Mouse (Mus musculus) cortical plate, adult 2 months (tissue): ENCODE results near the gene Me3. TPM values are rescaled to one million over a fixed set of nuclear protein-coding genes. Genes with fewer than 3 reads are reported as not detected.

Source experiments
- H3K27ac ChIP-seq: fragments of 200-500 bp; 2 replicates; pipeline ENCODE4 v1.5.1; 2012; ENCODE audit warnings: low read length, control low read depth, inconsistent platforms; ENCODE audit not compliant: insufficient read depth
- H3K4me1 ChIP-seq: fragments of 200-500 bp; 2 replicates; pipeline ENCODE4 v1.6.1; 2011; ENCODE audit warnings: low read length; ENCODE audit not compliant: control insufficient read depth, insufficient read depth
- H3K4me3 ChIP-seq: fragments of 200-500 bp; 2 replicates; pipeline ENCODE4 v1.5.1; 2011; ENCODE audit warnings: mild to moderate bottlenecking, low read length, control low read depth; ENCODE audit not compliant: insufficient read depth
- CTCF ChIP-seq: fragments of 200-500 bp; IDR thresholded peaks from 2 replicates; pipeline ENCODE4 v1.5.1; 2011; ENCODE audit warnings: mild to moderate bottlenecking, control low read depth, low read length; ENCODE audit not compliant: insufficient read depth; ENCODE audit errors: extremely low read depth
- POLR2A ChIP-seq: fragments of 200-500 bp; IDR thresholded peaks from 2 replicates; pipeline ENCODE4 v1.6.1; 2011; ENCODE audit warnings: mild to moderate bottlenecking, low read length, control low read depth; ENCODE audit not compliant: insufficient read depth; ENCODE audit errors: extremely low read depth
- polyA plus RNA-seq: library from polyadenylated mRNA; depleted of rRNA; stranded (reverse); fragments of >200 nt; gene quantifications from 2 replicates; pipeline ENCODE4 v1.2.3, GENCODE M21; 2012; rRNA removed

Gene Me3
- polyA plus RNA-seq, 1 experiment = 77.0 TPM

- H3K27ac ChIP-seq = no peak overlapping the region
- TF ChIP-seq POLR2A = no peak
- TF ChIP-seq CTCF = no peak
Observed at GRCm38 (mm10) chr7:89855196-89855595, 223.0 kb downstream of the Me3 start.

GRCm38 (mm10) chr7:89856440-89857217, 224.4 kb downstream of the Me3 start:
- Histone ChIP-seq H3K4me3 (no peak overlapping the region), H3K27ac (no peak overlapping the region)

More at GRCm38 (mm10) chr7:89855196-89855595, 223.0 kb downstream of the Me3 start:
- H3K4me1 ChIP-seq = no peaks in the 10 kb centered on the region
- no peak overlapping the region for H3K4me3 ChIP-seq

GRCm38 (mm10) chr7:89864769-89865168, 232.6 kb downstream of the Me3 start:
- Histone ChIP-seq H3K4me3 (no peak overlapping the region), H3K4me1 (no peaks in the 10 kb centered on the region), H3K27ac (no peak overlapping the region)
- no peak for TF ChIP-seq POLR2A
- TF ChIP-seq CTCF = no peak

More at GRCm38 (mm10) chr7:89856440-89857217, 224.4 kb downstream of the Me3 start:
- TF ChIP-seq CTCF (no peak), POLR2A (no peak)
- no peaks in the 10 kb centered on the region for H3K4me1 ChIP-seq

DNA sequence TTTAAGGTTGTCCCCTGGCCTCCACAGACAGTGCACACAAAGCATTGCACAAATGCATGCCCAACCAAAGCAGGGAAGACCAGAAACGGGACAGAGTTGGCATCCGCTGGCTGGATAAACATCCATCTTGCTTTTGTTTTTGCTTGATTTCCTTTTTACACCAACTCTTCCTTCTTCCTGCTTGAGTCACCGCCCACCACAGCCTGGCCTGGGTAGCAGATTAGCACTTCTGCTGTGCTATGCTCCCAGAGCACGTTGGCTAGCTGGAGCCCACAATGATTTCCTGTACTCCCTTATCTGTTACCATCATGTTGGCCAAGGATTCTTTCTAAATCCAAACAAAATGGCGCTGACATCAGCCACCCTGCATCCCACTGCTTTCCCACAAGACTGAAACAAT, 235.0 kb downstream of the Me3 start:
- no peak overlapping the region for H3K4me3 ChIP-seq
- H3K27ac ChIP-seq = no peak overlapping the region
- no peaks in the 10 kb centered on the region for H3K4me1 ChIP-seq
- TF ChIP-seq POLR2A = no peak
- TF ChIP-seq CTCF = no peak

DNA sequence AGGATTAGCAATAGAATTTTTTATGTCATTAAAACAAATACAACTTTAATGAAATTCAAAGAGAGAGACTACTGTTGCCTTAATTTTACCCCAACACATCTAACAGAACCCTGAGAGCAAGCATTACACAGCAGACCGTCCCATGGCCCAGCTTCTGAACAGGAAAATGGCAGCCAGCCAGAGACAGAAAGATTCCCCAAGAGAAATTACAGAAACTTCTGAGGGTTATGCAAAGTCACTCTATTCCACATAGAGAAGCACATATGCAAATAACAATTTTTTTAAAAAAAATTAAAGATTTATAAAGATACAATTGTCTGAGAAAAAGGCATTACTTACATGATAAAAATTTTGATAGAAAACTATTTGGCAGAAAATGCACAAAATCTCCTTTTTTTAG, 247.5 kb downstream of the Me3 start:
- H3K27ac ChIP-seq = no peak overlapping the region
- TF ChIP-seq POLR2A (no peak), CTCF (no peak)
- no peaks in the 10 kb centered on the region for H3K4me1 ChIP-seq
- no peak overlapping the region for H3K4me3 ChIP-seq

- TF ChIP-seq CTCF = no peak
- no peak for TF ChIP-seq POLR2A
- Histone ChIP-seq H3K4me1 (no peaks in the 10 kb centered on the region), H3K27ac (no peak overlapping the region), H3K4me3 (no peak overlapping the region)
Observed at GRCm38 (mm10) chr7:89884551-89884950, 252.4 kb downstream of the Me3 start.

DNA sequence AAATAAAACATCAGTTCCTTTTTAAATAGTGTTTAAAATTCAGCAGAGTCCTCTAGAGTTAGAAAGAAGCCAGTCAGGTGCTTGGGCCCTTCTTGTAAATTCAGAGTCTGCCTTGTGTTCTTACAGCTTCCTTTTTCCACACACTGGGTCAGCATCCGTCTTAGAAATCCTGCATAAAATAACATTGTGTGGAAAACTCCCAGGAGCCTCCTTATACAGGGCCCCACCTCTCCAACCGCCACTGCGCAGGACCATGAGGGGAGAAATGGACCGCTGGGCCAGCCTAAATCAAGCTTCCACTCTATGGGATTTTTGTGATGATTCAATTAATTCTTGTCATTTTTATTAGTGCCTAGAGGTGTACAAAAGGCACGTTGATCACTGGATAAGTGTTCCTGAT, 259.2 kb downstream of the Me3 start:
- Histone ChIP-seq H3K4me3 (no peak overlapping the region), H3K4me1 (no peaks in the 10 kb centered on the region), H3K27ac (no peak overlapping the region)
- TF ChIP-seq POLR2A (no peak), CTCF (no peak)

GRCm38 (mm10) chr7:89891856-89892255, 259.7 kb downstream of the Me3 start:
- TF ChIP-seq POLR2A (no peak), CTCF (no peak)
- Histone ChIP-seq H3K4me1 (no peaks in the 10 kb centered on the region), H3K27ac (no peak overlapping the region), H3K4me3 (no peak overlapping the region)

DNA sequence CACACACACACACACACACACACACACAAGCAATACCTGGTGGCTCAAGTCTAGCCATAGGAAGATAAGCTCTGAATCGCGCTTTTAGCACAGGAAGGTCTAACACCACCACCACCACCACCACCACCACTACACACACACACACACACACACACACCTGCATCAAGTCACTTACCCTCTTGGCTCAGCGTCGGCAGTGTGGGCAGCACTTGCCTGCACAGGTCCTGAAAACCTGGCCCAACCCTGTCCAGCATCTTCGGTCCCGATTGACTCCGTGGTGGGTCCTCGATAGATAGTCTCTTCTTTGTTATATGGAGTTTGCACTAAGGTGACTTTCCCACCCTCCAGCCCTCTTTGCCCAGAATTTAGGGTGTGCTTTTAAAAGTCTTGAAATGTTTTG, 270.8 kb downstream of the Me3 start:
- Histone ChIP-seq H3K4me3 (no peak overlapping the region), H3K4me1 (no peaks in the 10 kb centered on the region), H3K27ac (no peak overlapping the region)
- TF ChIP-seq CTCF (no peak), POLR2A (no peak)

- Histone ChIP-seq H3K4me1 (no peaks in the 10 kb centered on the region), H3K4me3 (no peak within 1 kb of the TSS), H3K27ac (no peak within 1 kb of the TSS)
- no peak for TF ChIP-seq CTCF
Observed at GRCm38 (mm10) chr7:89903442-89904343, 271.5 kb downstream of the Me3 start, which contains the start of gene Ccdc81. TSS of gene Ccdc81 (minus strand) at chr7:89903629.

Other genes with a start within 250 kb of the Me3 start
- 30.9 and 31.7 TPM in 2 replicates for gene Tmem135, start 228.2 kb upstream of the Me3 start, polyA plus RNA-seq
- 5.1 and 6.2 TPM in 2 replicates for gene Fzd4, start 228.0 kb upstream of the Me3 start, polyA plus RNA-seq
- 24.7 and 34.8 TPM in 2 replicates for gene Prss23, start 105.2 kb upstream of the Me3 start, polyA plus RNA-seq